Mouse (Mus musculus): ENCODE measurements at regions not wholly inside any gene's neighbourhood (a gene's known extent, or its start where the extent isn't known, plus 50 kb on each side); places are given as distances from the start of the nearest gene placed in this dataset.

- peak in 1 of 2 experiments; percentile 6 for DNase-seq (ENCODE audit: low spot score in 2 of 2)
These were observed 223.8 kb downstream of the Kdm4c start for GRCm38 (mm10) chr4:74466081-74466480.

GRCm38 (mm10) chr4:74512489-74512888, 270.2 kb downstream of the Kdm4c start:
- DNase-seq (ENCODE audit: low spot score in 2 of 2): no peak

- DNase-seq (ENCODE audit: low spot score in 2 of 2): no peak
These were observed 311.6 kb downstream of the Kdm4c start for GRCm38 (mm10) chr4:74553888-74554287.

- DNase-seq (ENCODE audit: low spot score in 2 of 2): peak in 1 of 2 experiments; percentile 49
These were observed 321.3 kb downstream of the Kdm4c start for GRCm38 (mm10) chr4:74563565-74563964.

- DNase-seq (ENCODE audit: low spot score in 2 of 2): no peak
These were observed 344.1 kb downstream of the Kdm4c start for GRCm38 (mm10) chr4:74586400-74586799.

- DNase-seq (ENCODE audit: low spot score in 2 of 2): no peak
These were observed 344.8 kb downstream of the Kdm4c start for GRCm38 (mm10) chr4:74587125-74587524.

- no peak for DNase-seq (ENCODE audit: low spot score in 2 of 2)
These were observed 346.5 kb downstream of the Kdm4c start for GRCm38 (mm10) chr4:74588761-74589160.

- DNase-seq (ENCODE audit: low spot score in 2 of 2): no peak
These were observed 370.7 kb downstream of the Kdm4c start for GRCm38 (mm10) chr4:74613032-74613431.
